Mouse (Mus musculus) G1E (cell line): ENCODE data around the gene Glp2r.

ENCODE experiments used
- CTCF ChIP-seq: IDR thresholded peaks from 2 replicates; pipeline ENCODE4 v1.5.1; 2012; ENCODE audit warnings: low read depth, low read length, inconsistent platforms, mixed read lengths
- GATA1 ChIP-seq: IDR thresholded peaks from 2 replicates; pipeline ENCODE4 v1.6.1; 2012; ENCODE audit warnings: borderline replicate concordance, low read length, inconsistent platforms, mixed read lengths
- POLR2AphosphoS5 ChIP-seq: IDR thresholded peaks from 2 replicates; pipeline ENCODE4 v1.6.1; 2012; ENCODE audit warnings: low read depth, low read length, inconsistent platforms; ENCODE audit not compliant: insufficient replicate concordance

DNA sequence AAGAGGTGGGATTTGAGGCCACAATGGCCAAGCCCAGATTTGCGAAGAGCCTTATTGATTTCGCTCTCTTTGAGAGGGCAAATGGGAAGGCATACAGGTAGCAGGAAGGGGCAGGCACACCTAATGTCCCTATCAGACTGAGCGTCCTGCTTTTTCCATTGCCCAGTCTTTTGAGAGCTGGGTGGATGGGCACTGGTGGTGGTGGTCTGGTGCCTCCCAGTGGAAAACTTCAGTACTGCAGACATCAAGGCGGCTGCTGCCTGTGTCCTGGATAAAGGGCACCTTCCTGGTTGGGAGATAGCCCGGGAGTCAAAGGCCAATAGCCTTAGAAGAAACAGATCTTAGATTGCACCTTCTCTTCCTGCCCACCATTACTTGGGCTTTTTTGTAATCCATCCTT lies 123.2 kb downstream of the Glp2r start:
- TF ChIP-seq CTCF (no peak), GATA1 (no peak), POLR2AphosphoS5 (no peak)
